Mouse (Mus musculus) CD4-positive, CD25-positive, alpha-beta regulatory T cell, adult 4 months (primary cell): ENCODE results near the gene Abca17. TPM values are rescaled to one million over a fixed set of nuclear protein-coding genes. Genes with fewer than 3 reads are reported as not detected.

Experiments used
- ATAC-seq: one replicate; pipeline ENCODE4 v1.8.0; 2017
- polyA plus RNA-seq, 2 experiments: library from polyadenylated mRNA; unstranded; fragments of 100-300 nt; shearing (Covaris generic); gene quantifications; one replicate each; pipeline ENCODE4 v1.2.1; 2017

Abca17 gene
- polyA plus RNA-seq, 2 experiments from 2014 or later: 0.49 TPM; not detected in 1

- no peak for ATAC-seq
Measured at GRCm38 (mm10) chr17:24236479-24236878, 114.4 kb downstream of the Abca17 start.

GRCm38 (mm10) chr17:24227941-24228340, 122.9 kb downstream of the Abca17 start:
- ATAC-seq: no peak

GRCm38 (mm10) chr17:24226721-24227120, 124.1 kb downstream of the Abca17 start:
- no peak for ATAC-seq

GRCm38 (mm10) chr17:24225851-24226250, 125.0 kb downstream of the Abca17 start:
- no peak for ATAC-seq

- ATAC-seq: no peak
Measured at GRCm38 (mm10) chr17:24224741-24225140, 126.1 kb downstream of the Abca17 start.

GRCm38 (mm10) chr17:24223513-24223912, 127.4 kb downstream of the Abca17 start:
- ATAC-seq: no peak

GRCm38 (mm10) chr17:24222653-24223052, 128.2 kb downstream of the Abca17 start:
- ATAC-seq: no peak

GRCm38 (mm10) chr17:24220435-24221411, 130.1 kb downstream of the Abca17 start, which contains the start of gene Tedc2:
Gene Tedc2 (minus strand): TSS chr17:24220851.
- ATAC-seq: peak; percentile 99

- no peak for ATAC-seq
Measured at GRCm38 (mm10) chr17:24216836-24217235, 134.0 kb downstream of the Abca17 start.

Other genes starting within 250 kb of the Abca17 start
- 10 to 100 TPM; 30.4 to 37.6 TPM for gene Pdpk1, start 200.1 kb downstream of the Abca17 start, polyA plus RNA-seq
- 10 to 100 TPM; 20.2 to 37.8 TPM for gene Amdhd2, start 187.3 kb downstream of the Abca17 start, polyA plus RNA-seq
- 100 to 1,000 TPM; 213 to 271 TPM for gene Atp6v0c, start 181.4 kb downstream of the Abca17 start, polyA plus RNA-seq
- under 1 TPM; 0.47 to 0.62 TPM for gene Tbc1d24, start 145.5 kb downstream of the Abca17 start, polyA plus RNA-seq
- gene Ntn3, start 141.5 kb downstream of the Abca17 start, polyA plus RNA-seq: under 1 TPM in 1 of 2 experiments, not detected in 1; 0.07 TPM
- 10 to 100 TPM in 1 of 2 experiments, 1 to 10 TPM in 1; 8.9 to 17.5 TPM for gene Tedc2, start 130.2 kb downstream of the Abca17 start, polyA plus RNA-seq
- 1 to 10 TPM; 4.1 to 6.6 TPM for gene Ccnf, start 99.6 kb downstream of the Abca17 start, polyA plus RNA-seq
- 10 to 100 TPM; 17.0 to 23.7 TPM for gene Abca3, start 882 bp upstream of the Abca17 start, polyA plus RNA-seq
- 100 to 1,000 TPM; 127 to 181 TPM for gene Rnps1, start 63.5 kb upstream of the Abca17 start, polyA plus RNA-seq
- gene Eci1, start 75.6 kb upstream of the Abca17 start, polyA plus RNA-seq: 10 to 100 TPM; 50.3 to 57.7 TPM
- 1 to 10 TPM; 7.4 to 8.3 TPM for gene Dnase1l2, start 92.0 kb upstream of the Abca17 start, polyA plus RNA-seq
- gene E4f1, start 119.2 kb upstream of the Abca17 start, polyA plus RNA-seq: 10 to 100 TPM; 34.3 to 62.8 TPM
- gene Pgp, start 119.3 kb upstream of the Abca17 start, polyA plus RNA-seq: 1 to 10 TPM; 4.1 to 5.3 TPM
- not detected for gene Bricd5, start 122.8 kb upstream of the Abca17 start, polyA plus RNA-seq
- 10 to 100 TPM; 14.3 to 25.8 TPM for gene Mlst8, start 128.0 kb upstream of the Abca17 start, polyA plus RNA-seq
- under 1 TPM; 0.16 TPM for gene Caskin1, start 137.5 kb upstream of the Abca17 start, polyA plus RNA-seq
- 10 to 100 TPM; 52.8 to 72.1 TPM for gene Traf7, start 176.9 kb upstream of the Abca17 start, polyA plus RNA-seq
- gene Rab26, start 183.1 kb upstream of the Abca17 start, polyA plus RNA-seq: 1 to 10 TPM; 4.0 to 5.0 TPM
- gene Pkd1, start 198.8 kb upstream of the Abca17 start, polyA plus RNA-seq: 10 to 100 TPM; 16.8 to 34.7 TPM